Mouse (Mus musculus): ENCODE data around the gene Zbtb16. TPM values are rescaled to one million over a fixed set of nuclear protein-coding genes. Genes with fewer than 3 reads are reported as not detected.

Zbtb16 gene
- polyA plus RNA-seq, 1 experiment from 2014 or later, result 2.5 TPM

GRCm38 (mm10) chr9:48831560-48832460 is 4.2 kb downstream of the Zbtb16 start:
- 76% methylated on average over 23 of the region's 23 CpGs for WGBS (ENCODE audit: insufficient replicate concordance)
- H3K36me3 ChIP-seq (replicated peaks; ENCODE audit: insufficient read depth, low read length), result peaks cover 13% of the 10 kb centered on the region
- no peak overlapping the region; the same call in 1 of the 2 replicates for H3K9ac ChIP-seq (replicated peaks)
- no peaks in the 10 kb centered on the region for H3K9me3 ChIP-seq (ENCODE audit: low read length)
- H3K27me3 ChIP-seq (ENCODE audit: insufficient read depth, low read length), result peaks cover 31% of the 10 kb centered on the region
- TF ChIP-seq EP300 (IDR thresholded peaks at IDR 0.05; ENCODE audit: low read depth) (no peak), CTCF (IDR thresholded peaks at IDR 0.05; ENCODE audit: low read depth) (no peak)
- H3K4me1 ChIP-seq (ENCODE audit: insufficient read depth), result peaks cover 9% of the 10 kb centered on the region
- H3K27ac ChIP-seq (ENCODE audit: low read depth), result no peak overlapping the region
- ATAC-seq (no peak), DNase-seq (no peak)
- H3K4me3 ChIP-seq (ENCODE audit: low read depth, low read length), result no peak overlapping the region
- H3K4me2 ChIP-seq (ENCODE audit: low read depth, low read length), result peak overlapping the region; percentile 18

DNA sequence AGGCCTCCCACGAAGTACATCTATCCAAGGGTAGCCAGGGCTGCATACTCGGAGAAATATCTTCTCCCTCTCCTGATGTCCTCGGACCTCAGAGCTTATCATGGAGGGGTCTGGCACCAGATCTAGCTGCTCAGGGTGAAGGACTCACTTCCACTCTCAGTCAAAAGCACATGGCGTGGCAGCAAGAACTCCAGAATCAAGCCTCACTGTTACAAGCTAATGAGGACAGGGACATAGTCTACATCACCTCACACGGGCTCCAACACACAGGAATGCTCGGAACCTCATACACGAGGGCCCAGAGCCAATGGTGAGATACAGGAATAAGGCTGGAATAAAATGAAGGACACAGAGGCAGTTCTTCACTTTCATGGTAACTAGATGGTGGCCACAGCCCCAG is 7.2 kb downstream of the Zbtb16 start:
- WGBS (ENCODE audit: insufficient replicate concordance), result 76% methylated on average over 7 of the region's 7 CpGs
- TF ChIP-seq CTCF (IDR thresholded peaks at IDR 0.05; ENCODE audit: low read depth) (no peak), EP300 (IDR thresholded peaks at IDR 0.05; ENCODE audit: low read depth) (no peak)
- DNase-seq (no peak), ATAC-seq (no peak)
- Histone ChIP-seq H3K36me3 (replicated peaks; ENCODE audit: insufficient read depth, low read length) (peaks cover 13% of the 10 kb centered on the region), H3K27me3 (ENCODE audit: insufficient read depth, low read length) (peaks cover 3% of the 10 kb centered on the region; the same call in 1 of the 2 replicates), H3K9ac (replicated peaks) (no peak overlapping the region), H3K27ac (ENCODE audit: low read depth) (no peak overlapping the region), H3K9me3 (ENCODE audit: low read length) (no peaks in the 10 kb centered on the region), H3K4me3 (ENCODE audit: low read depth, low read length) (no peak overlapping the region), H3K4me2 (ENCODE audit: low read depth, low read length) (no peak overlapping the region), H3K4me1 (ENCODE audit: insufficient read depth) (peaks cover 16% of the 10 kb centered on the region)

DNA sequence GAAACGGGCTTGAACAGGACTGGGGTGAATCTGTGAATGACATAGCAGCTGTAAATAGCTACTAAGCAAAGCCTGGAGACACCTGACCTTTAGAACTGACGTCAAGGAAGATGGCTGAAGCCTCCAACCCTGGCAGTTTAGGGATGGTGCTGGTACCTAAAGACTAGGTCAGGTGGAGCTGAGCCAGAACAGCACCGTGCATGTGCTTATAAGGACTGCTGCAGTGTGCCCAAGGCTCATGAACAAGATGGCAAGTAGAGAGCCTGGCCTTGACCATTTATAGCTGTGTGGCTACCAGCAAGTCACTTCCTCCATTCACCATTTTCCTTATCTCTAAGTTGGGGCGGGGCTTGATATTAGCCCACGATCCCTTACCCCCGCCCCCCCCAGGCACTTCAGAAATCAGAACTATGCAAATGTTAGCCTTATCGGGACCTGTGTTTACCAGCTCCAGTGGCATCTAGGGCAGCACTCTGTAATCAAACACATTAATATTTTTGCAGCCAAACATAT is 9.6 kb downstream of the Zbtb16 start:
- Histone ChIP-seq H3K27me3 (ENCODE audit: insufficient read depth, low read length) (no peaks in the 10 kb centered on the region), H3K4me3 (ENCODE audit: low read depth, low read length) (no peak overlapping the region), H3K9me3 (ENCODE audit: low read length) (no peaks in the 10 kb centered on the region), H3K4me1 (ENCODE audit: insufficient read depth) (peaks cover 21% of the 10 kb centered on the region), H3K4me2 (ENCODE audit: low read depth, low read length) (no peak overlapping the region), H3K27ac (ENCODE audit: low read depth) (no peak overlapping the region), H3K9ac (replicated peaks) (no peak overlapping the region), H3K36me3 (replicated peaks; ENCODE audit: insufficient read depth, low read length) (peaks cover 6% of the 10 kb centered on the region)
- peak; percentile 58 for ATAC-seq
- no peak for DNase-seq
- TF ChIP-seq CTCF (IDR thresholded peaks at IDR 0.05; ENCODE audit: low read depth), result no peak
- TF ChIP-seq EP300 (IDR thresholded peaks at IDR 0.05; ENCODE audit: low read depth), result no peak
- WGBS (ENCODE audit: insufficient replicate concordance), result 41% methylated on average over 7 of the region's 7 CpGs

GRCm38 (mm10) chr9:48824533-48825130 is 11.4 kb downstream of the Zbtb16 start:
- ATAC-seq, result no peak
- no peak overlapping the region for H3K27ac ChIP-seq (ENCODE audit: low read depth)
- H3K36me3 ChIP-seq (replicated peaks; ENCODE audit: insufficient read depth, low read length), result no peaks in the 10 kb centered on the region; the same call in 1 of the 2 replicates
- no peak overlapping the region for H3K4me2 ChIP-seq (ENCODE audit: low read depth, low read length)
- no peak overlapping the region for H3K4me3 ChIP-seq (ENCODE audit: low read depth, low read length)
- H3K9me3 ChIP-seq (ENCODE audit: low read length), result no peaks in the 10 kb centered on the region
- TF ChIP-seq EP300 (IDR thresholded peaks at IDR 0.05; ENCODE audit: low read depth) (no peak), CTCF (IDR thresholded peaks at IDR 0.05; ENCODE audit: low read depth) (no peak)
- H3K27me3 ChIP-seq (ENCODE audit: insufficient read depth, low read length), result no peaks in the 10 kb centered on the region
- no peak overlapping the region for H3K9ac ChIP-seq (replicated peaks)
- DNase-seq, result no peak
- H3K4me1 ChIP-seq (ENCODE audit: insufficient read depth), result peaks cover 34% of the 10 kb centered on the region
- WGBS (ENCODE audit: insufficient replicate concordance), result 71% methylated on average over 12 of the region's 12 CpGs

DNA sequence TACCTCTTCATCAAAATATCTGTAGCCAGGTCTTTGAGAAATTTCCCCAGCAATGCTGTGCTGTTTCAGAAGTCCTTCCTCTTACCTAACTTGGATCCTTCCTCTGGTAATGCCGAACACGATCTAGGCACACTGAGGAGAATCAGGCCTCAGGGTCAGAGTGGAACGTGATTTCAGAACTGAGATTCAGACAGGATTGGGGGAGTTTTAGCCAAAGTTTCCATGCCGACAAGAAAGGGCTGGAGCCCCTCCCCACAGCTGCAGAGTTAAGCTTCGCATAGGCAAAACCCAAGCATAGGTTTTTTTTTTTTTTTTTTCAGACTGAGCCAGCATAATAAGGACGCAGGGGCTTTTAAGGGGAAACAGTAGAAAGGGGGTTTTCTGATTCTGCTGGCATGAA is 12.2 kb downstream of the Zbtb16 start:
- Histone ChIP-seq H3K4me3 (ENCODE audit: low read depth, low read length) (no peak overlapping the region), H3K27me3 (ENCODE audit: insufficient read depth, low read length) (no peaks in the 10 kb centered on the region), H3K4me2 (ENCODE audit: low read depth, low read length) (no peak overlapping the region), H3K9me3 (ENCODE audit: low read length) (no peaks in the 10 kb centered on the region), H3K9ac (replicated peaks) (no peak overlapping the region), H3K36me3 (replicated peaks; ENCODE audit: insufficient read depth, low read length) (no peaks in the 10 kb centered on the region; the same call in 1 of the 2 replicates), H3K27ac (ENCODE audit: low read depth) (no peak overlapping the region), H3K4me1 (ENCODE audit: insufficient read depth) (peaks cover 34% of the 10 kb centered on the region)
- TF ChIP-seq CTCF (IDR thresholded peaks at IDR 0.05; ENCODE audit: low read depth) (no peak), EP300 (IDR thresholded peaks at IDR 0.05; ENCODE audit: low read depth) (no peak)
- DNase-seq, result no peak
- 56% methylated on average over 6 of the region's 6 CpGs for WGBS (ENCODE audit: insufficient replicate concordance)
- no peak for ATAC-seq

- DNase-seq, result no peak
- ATAC-seq, result no peak
- Histone ChIP-seq H3K9me3 (ENCODE audit: low read length) (no peaks in the 10 kb centered on the region), H3K4me2 (ENCODE audit: low read depth, low read length) (no peak overlapping the region), H3K4me1 (ENCODE audit: insufficient read depth) (peaks cover 37% of the 10 kb centered on the region), H3K27me3 (ENCODE audit: insufficient read depth, low read length) (no peaks in the 10 kb centered on the region), H3K27ac (ENCODE audit: low read depth) (no peak overlapping the region), H3K36me3 (replicated peaks; ENCODE audit: insufficient read depth, low read length) (no peaks in the 10 kb centered on the region; the same call in 1 of the 2 replicates), H3K9ac (replicated peaks) (no peak overlapping the region), H3K4me3 (ENCODE audit: low read depth, low read length) (no peak overlapping the region)
- WGBS (ENCODE audit: insufficient replicate concordance), result 65% methylated on average over 7 of the region's 7 CpGs
- TF ChIP-seq EP300 (IDR thresholded peaks at IDR 0.05; ENCODE audit: low read depth), result no peak
These were observed 12.7 kb downstream of the Zbtb16 start for GRCm38 (mm10) chr9:48823319-48823705.
